Mouse (Mus musculus): ENCODE results near the gene Cabp2. TPM values are rescaled to one million over a fixed set of nuclear protein-coding genes. Genes with fewer than 3 reads are reported as not detected.

Gene Cabp2
- total and polyA plus RNA-seq, 2 experiments, result 0.27 to 0.37 TPM

DNA sequence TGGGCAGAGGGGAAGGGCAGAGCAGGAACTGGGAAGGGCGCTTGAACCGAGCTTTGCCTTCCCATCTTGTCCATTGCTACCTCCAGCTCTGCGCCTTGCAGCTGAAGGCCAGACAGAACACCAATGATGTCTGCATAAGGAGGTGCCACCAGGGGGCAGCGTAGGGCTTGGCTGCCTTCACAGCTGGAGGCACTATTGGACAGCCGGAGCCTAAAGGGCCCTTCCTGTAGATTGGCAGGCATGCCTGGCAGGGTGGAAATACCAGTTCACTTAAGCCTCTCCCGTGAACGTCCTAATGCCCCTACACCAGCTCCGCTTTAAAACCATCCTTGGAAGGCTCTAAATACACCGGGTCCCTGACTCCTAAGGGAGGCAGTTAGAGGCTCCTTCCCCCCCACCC is 17.7 kb downstream of the Cabp2 start:
- DNase-seq (ENCODE audit: extremely low read depth, low read depth, low spot score), result peak; percentile 81
- 10% methylated on average over 9 of the region's 9 CpGs for WGBS
- TF ChIP-seq CTCF (IDR thresholded peaks at IDR 0.05; ENCODE audit: low read depth, low read length), result peak; percentile 99
- no peak for TF ChIP-seq POLR2A (IDR thresholded peaks at IDR 0.05; ENCODE audit: extremely low read depth, insufficient read depth, low read length)
- peak overlapping the region; percentile 21 for H3K27ac ChIP-seq (replicated peaks; ENCODE audit: insufficient read depth, low read depth, low read length)
- H3K27me3 ChIP-seq (ENCODE audit: control insufficient read depth, insufficient read depth, low read length), result no peaks in the 10 kb centered on the region
- no peak overlapping the region for H3K4me3 ChIP-seq (ENCODE audit: insufficient read depth, low read depth, low read length)
- no peaks in the 10 kb centered on the region for H3K79me2 ChIP-seq (ENCODE audit: control insufficient read depth, insufficient read depth, low read length)
- H3K9ac ChIP-seq (ENCODE audit: low read depth, low read length), result peak overlapping the region; percentile 86; the same call in 1 of the 2 replicates
- peaks cover 26% of the 10 kb centered on the region for H3K4me1 ChIP-seq (ENCODE audit: control insufficient read depth, insufficient read depth, low read length)
- H3K36me3 ChIP-seq (ENCODE audit: control insufficient read depth, insufficient read depth, low read length), result no peaks in the 10 kb centered on the region

DNA sequence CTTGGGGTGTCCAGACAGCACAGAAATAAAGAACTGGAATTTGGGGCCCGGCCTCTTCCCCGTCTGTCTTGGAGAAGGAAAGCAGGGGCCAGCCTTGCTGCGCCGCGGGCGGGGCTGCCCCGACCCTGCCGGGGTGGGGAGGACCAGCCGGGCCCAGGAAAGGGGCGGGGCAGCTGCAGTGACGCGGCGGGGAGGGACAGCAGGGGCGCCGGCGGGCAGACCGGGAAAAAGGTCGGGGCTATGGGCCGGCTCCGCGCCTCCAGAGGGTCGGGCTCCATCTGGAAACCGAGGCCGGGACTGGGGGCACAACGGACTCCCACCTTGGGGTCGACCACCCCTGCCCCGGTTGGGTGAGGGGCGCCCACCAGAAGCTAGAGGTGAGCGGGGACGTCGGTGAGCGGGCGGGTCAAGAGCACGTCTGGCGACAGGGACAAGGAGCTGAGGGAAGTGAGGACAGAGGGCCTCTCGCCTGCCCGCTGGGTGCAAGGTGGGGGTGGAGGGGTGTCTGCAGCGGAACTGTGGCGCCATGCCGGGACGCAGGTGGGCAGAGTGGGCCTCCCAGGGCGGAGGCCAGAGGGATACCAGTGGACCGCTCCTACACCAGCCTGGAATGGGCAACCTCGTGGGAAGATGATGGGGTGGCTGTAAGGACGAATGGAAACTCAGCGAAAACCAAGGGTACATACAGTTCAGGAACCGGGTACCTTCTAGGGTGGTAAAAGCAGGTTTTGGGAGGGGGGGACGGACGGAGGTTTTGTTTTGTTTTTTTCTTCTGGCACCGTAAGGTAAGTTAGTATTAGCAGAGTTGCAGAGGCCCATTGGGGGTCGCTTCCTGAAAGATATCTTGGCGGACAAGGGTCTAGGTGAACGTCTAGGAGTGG is 18.7 kb downstream of the Cabp2 start, which contains the start of gene Pitpnm1:
TSS of gene Pitpnm1 (plus strand) at position 162 of the 881 bp plus-strand sequence.
- Histone ChIP-seq H3K36me3 (ENCODE audit: control insufficient read depth, insufficient read depth, low read length) (no peaks in the 10 kb centered on the region), H3K9ac (ENCODE audit: low read depth, low read length) (peak within 1 kb of the TSS; percentile 86), H3K27ac (replicated peaks; ENCODE audit: insufficient read depth, low read depth, low read length) (peak within 1 kb of the TSS; percentile 35), H3K4me1 (ENCODE audit: control insufficient read depth, insufficient read depth, low read length) (peaks cover 26% of the 10 kb centered on the region), H3K27me3 (ENCODE audit: control insufficient read depth, insufficient read depth, low read length) (no peaks in the 10 kb centered on the region), H3K4me3 (ENCODE audit: insufficient read depth, low read depth, low read length) (peak within 1 kb of the TSS; percentile 65), H3K79me2 (ENCODE audit: control insufficient read depth, insufficient read depth, low read length) (no peaks in the 10 kb centered on the region)
- no peak for DNase-seq (ENCODE audit: extremely low read depth, low read depth, low spot score)
- TF ChIP-seq POLR2A (IDR thresholded peaks at IDR 0.05; ENCODE audit: extremely low read depth, insufficient read depth, low read length) (no peak), CTCF (IDR thresholded peaks at IDR 0.05; ENCODE audit: low read depth, low read length) (no peak)
- WGBS, result 4% methylated on average over 52 of the region's 53 CpGs

DNA sequence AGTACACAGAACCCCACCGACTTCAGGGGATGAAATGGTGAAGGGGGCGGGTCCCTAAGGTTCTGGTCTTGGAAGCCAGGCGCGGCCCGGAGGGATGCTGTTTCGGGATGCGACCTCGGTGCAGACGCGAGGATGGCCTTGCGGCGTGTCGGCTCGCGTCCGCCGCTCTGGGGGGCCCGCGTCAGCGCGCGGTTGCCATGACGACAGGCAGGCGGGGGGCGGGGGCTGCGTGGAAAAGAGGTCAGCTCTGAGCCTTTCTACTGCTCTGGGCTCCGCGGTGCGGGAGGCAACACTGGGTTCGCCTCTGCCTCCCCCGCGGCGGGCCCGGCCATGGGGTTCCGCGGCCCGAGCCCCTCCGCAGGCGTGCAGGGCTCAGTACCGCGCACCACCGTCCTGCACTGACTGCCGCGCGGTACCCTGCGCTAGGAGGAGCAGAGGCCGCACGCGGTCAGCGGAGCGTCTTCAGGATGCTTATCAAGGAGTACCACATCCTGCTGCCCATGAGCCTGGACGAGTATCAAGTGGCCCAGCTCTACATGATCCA is 19.4 kb downstream of the Cabp2 start:
- Histone ChIP-seq H3K4me3 (ENCODE audit: insufficient read depth, low read depth, low read length) (peak overlapping the region; percentile 19; the same call in 1 of the 2 replicates), H3K4me1 (ENCODE audit: control insufficient read depth, insufficient read depth, low read length) (peaks cover 26% of the 10 kb centered on the region), H3K27ac (replicated peaks; ENCODE audit: insufficient read depth, low read depth, low read length) (no peak overlapping the region), H3K79me2 (ENCODE audit: control insufficient read depth, insufficient read depth, low read length) (no peaks in the 10 kb centered on the region), H3K9ac (ENCODE audit: low read depth, low read length) (no peak overlapping the region), H3K36me3 (ENCODE audit: control insufficient read depth, insufficient read depth, low read length) (no peaks in the 10 kb centered on the region), H3K27me3 (ENCODE audit: control insufficient read depth, insufficient read depth, low read length) (no peaks in the 10 kb centered on the region)
- WGBS, result 20% methylated on average over 51 of the region's 52 CpGs
- no peak for TF ChIP-seq CTCF (IDR thresholded peaks at IDR 0.05; ENCODE audit: low read depth, low read length)
- no peak for TF ChIP-seq POLR2A (IDR thresholded peaks at IDR 0.05; ENCODE audit: extremely low read depth, insufficient read depth, low read length)
- DNase-seq (ENCODE audit: extremely low read depth, low read depth, low spot score), result no peak

DNA sequence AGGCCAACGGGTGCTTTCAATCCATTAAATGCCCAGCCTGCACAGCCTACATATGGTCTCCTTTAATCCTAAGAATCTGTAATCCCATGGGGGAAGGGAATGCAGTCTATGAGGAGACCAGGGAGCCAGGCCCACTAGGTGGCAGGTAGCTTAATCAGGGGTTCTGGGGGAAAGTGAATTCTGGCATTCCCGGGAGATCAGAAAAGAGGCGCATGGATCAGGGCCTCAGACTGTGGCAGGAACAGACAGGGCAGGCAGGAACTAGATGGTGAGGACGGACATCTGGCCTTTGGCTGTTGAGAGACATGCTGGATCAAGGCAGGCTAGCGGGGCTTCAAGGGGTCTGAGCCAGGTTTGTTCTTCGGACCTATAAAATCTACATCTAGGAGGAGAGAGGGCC is 20.1 kb downstream of the Cabp2 start:
- H3K27me3 ChIP-seq (ENCODE audit: control insufficient read depth, insufficient read depth, low read length), result no peaks in the 10 kb centered on the region
- no peaks in the 10 kb centered on the region for H3K36me3 ChIP-seq (ENCODE audit: control insufficient read depth, insufficient read depth, low read length)
- no peak overlapping the region for H3K27ac ChIP-seq (replicated peaks; ENCODE audit: insufficient read depth, low read depth, low read length)
- H3K4me1 ChIP-seq (ENCODE audit: control insufficient read depth, insufficient read depth, low read length), result peaks cover 23% of the 10 kb centered on the region
- no peak overlapping the region for H3K9ac ChIP-seq (ENCODE audit: low read depth, low read length)
- WGBS, result 95% methylated on average over 6 of the region's 6 CpGs
- no peak for DNase-seq (ENCODE audit: extremely low read depth, low read depth, low spot score)
- no peak overlapping the region for H3K4me3 ChIP-seq (ENCODE audit: insufficient read depth, low read depth, low read length)
- H3K79me2 ChIP-seq (ENCODE audit: control insufficient read depth, insufficient read depth, low read length), result no peaks in the 10 kb centered on the region
- TF ChIP-seq POLR2A (IDR thresholded peaks at IDR 0.05; ENCODE audit: extremely low read depth, insufficient read depth, low read length) (no peak), CTCF (IDR thresholded peaks at IDR 0.05; ENCODE audit: low read depth, low read length) (no peak)

DNA sequence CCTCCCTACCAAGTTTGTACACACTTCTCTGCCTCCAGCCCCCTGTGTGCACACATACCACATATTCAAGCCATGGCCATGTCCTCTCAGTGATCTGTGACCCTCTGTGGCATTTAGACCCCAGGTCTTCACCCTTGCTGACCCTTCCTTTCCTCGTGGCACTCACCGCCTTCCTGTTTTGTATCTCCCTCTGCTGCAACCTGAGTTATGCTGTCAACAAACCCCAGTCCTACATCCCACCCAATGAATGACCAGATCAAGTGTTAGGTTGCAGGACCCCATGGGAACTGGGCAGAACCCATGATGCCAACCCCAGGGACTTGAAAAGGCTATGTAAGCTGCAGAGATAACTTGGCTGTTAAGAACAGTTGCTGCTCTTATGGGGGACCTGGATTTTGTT is 20.7 kb downstream of the Cabp2 start:
- Histone ChIP-seq H3K4me3 (ENCODE audit: insufficient read depth, low read depth, low read length) (no peak overlapping the region), H3K27ac (replicated peaks; ENCODE audit: insufficient read depth, low read depth, low read length) (no peak overlapping the region), H3K9ac (ENCODE audit: low read depth, low read length) (no peak overlapping the region), H3K4me1 (ENCODE audit: control insufficient read depth, insufficient read depth, low read length) (peaks cover 22% of the 10 kb centered on the region), H3K36me3 (ENCODE audit: control insufficient read depth, insufficient read depth, low read length) (no peaks in the 10 kb centered on the region), H3K79me2 (ENCODE audit: control insufficient read depth, insufficient read depth, low read length) (no peaks in the 10 kb centered on the region), H3K27me3 (ENCODE audit: control insufficient read depth, insufficient read depth, low read length) (no peaks in the 10 kb centered on the region)
- DNase-seq (ENCODE audit: extremely low read depth, low read depth, low spot score), result no peak
- 87% methylated on average over 2 of the region's 2 CpGs for WGBS
- TF ChIP-seq CTCF (IDR thresholded peaks at IDR 0.05; ENCODE audit: low read depth, low read length), result no peak
- TF ChIP-seq POLR2A (IDR thresholded peaks at IDR 0.05; ENCODE audit: extremely low read depth, insufficient read depth, low read length), result no peak

All from liver, adult 2 months (tissue).